Mouse (Mus musculus): ENCODE measurements around the gene Letmd1.
"Not testable (repeated sequence)": the region's sequence is repeated elsewhere in the genome, so short reads cannot be mapped to it uniquely, and the experiment has no call there.

Letmd1 gene

DNA sequence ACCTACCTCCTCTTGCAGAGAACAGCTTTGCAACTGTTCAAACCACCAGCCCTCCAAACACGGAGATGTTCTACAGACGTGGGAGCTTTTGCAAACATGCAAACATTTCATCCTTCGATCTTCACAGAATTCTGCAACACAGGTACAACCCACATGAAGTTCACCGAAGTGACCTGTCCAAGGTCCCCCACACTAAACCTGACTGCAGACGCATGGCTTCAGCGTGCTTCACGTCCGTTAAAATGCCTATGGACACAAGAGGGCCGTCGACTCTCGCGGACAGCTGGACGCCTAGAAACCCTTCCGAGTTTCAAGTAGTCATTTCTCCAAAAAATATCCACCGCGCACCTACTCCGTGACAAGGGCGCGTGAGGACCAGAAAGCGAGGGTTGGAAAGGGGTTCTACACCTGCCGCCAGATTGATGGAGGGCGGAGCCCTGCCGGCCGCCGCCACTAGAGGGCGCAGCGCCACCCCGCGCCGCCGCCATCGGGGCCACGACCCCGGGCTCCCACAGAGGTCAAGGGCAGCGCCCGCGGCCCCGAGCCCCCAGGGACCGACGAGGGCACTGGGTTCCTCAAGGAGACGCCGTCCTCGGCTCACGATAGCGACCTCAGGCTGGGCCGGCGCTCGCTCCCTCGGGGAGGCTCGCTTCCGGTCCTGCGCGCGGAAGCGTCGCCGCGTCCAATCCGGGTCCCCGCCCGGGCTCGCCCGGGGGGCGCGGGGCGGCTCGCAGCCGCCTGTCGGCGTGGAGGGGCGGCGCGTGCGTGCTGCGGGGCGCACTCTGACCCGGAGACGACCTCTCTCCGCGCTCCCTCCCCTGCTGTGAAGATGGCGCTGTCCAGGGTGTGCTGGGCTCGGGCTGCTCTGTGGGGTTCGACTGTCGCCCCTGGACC is at the start of gene Letmd1:
TSS of gene Letmd1 (plus strand) at position 729 of the 894 bp plus-strand sequence.
- DNase-seq (ENCODE audit: low read depth, low spot score): peak; percentile 93

- DNase-seq (ENCODE audit: low read depth, low spot score): peak; percentile 40
Observed at GRCm38 (mm10) chr15:100419311-100419710, 49.5 kb upstream of the Letmd1 start.

GRCm38 (mm10) chr15:100419901-100420745 is 48.7 kb upstream of the Letmd1 start:
- peak; percentile 35 for DNase-seq (ENCODE audit: low read depth, low spot score)

DNA sequence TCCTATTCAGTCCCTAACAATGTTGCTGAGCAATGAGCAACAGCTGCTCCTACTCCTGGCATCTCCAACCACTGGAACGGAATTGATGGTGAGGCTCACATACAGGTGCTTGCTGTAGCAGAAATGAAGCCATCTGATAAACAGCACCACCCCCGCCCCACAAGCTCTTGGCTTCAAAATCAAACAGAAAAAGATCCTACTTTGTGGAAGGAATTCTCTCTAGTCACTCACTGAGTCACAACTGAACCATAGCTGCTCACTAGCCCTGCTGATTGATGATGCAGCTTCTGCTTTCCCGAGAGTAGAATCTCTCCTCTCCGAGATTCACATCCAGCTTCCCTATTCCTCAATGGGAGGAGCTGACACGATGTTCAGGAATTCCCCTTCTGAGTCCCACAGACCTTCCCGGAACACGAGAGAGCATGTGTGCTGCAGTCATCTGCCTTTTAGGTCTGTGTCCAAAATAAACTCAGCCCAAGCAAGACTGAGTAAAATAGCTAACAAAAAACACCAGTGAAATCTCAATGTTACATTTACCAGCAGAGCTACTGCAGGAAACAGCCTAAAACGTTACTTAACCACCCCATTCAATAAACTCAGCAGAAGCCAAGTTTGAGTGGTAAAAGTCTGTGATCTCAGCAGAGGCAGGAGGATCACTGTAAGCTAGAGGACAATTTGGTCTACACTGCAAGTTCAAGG is 47.6 kb upstream of the Letmd1 start:
- no peak for DNase-seq (ENCODE audit: low read depth, low spot score)

GRCm38 (mm10) chr15:100421758-100422197 is 47.0 kb upstream of the Letmd1 start, which contains the start of gene Gm5475:
Gm5475 (plus strand) TSS chr15:100422147.
- DNase-seq (ENCODE audit: low read depth, low spot score): not testable (repeated sequence)

GRCm38 (mm10) chr15:100422476-100422875 is 46.3 kb upstream of the Letmd1 start:
- DNase-seq (ENCODE audit: low read depth, low spot score): no peak

DNA sequence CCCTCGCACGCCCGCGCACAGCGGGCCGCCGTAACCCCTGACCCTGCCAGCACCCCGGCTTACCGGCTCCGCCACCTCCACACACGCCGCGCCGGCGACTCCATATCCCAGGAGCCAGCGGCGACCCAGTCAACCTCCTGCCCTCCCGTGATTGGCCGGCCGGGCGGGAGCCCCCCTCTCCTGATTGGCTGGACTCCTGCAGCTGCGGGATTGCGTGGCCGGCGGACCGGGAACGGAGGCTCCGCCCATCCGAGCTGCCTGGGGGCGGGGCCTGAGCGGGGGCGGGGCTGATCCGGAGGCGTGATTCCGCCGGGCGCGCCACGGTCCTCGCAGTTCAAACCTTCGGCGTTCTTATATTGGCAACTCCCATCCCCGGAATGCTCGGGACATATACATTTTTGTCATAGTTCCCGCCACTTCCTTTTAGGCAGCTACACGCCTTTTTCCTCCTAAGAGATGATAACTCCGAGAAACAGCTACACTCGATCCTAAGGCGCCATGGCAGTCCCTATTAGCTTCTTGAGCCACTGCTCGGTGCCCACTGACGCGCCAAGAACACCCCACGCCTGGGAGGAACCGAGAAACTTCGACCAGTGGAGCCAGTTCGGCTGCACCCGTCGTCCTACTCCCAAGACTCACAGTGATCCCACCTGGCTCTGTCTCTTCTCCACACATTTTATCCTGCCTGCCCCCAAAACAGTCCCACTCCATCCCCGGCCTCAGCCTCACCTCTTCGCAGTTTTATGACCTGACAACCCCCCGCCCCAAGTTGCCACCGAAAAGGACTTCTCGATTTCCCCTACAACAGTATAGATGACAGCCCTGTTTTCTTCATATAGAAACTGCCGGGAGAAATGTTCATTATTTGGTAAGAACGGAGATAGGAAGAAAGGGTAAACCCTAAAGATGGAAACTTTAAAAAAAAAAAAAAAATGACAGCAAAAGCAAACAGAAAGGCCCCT is 45.6 kb upstream of the Letmd1 start:
- DNase-seq (ENCODE audit: low read depth, low spot score): peak; percentile 95

GRCm38 (mm10) chr15:100423916-100424315 is 44.9 kb upstream of the Letmd1 start:
- DNase-seq (ENCODE audit: low read depth, low spot score): peak; percentile 49

- peak; percentile 54 for DNase-seq (ENCODE audit: low read depth, low spot score)
Observed at GRCm38 (mm10) chr15:100424396-100425122, 44.3 kb upstream of the Letmd1 start, which contains the start of gene Slc11a2. Slc11a2 (minus strand) TSS chr15:100425072.

GRCm38 (mm10) chr15:100428296-100428905 is 40.4 kb upstream of the Letmd1 start:
- no peak for DNase-seq (ENCODE audit: low read depth, low spot score)

GRCm38 (mm10) chr15:100429959-100430565 is 38.8 kb upstream of the Letmd1 start:
- DNase-seq (ENCODE audit: low read depth, low spot score): no peak

DNA sequence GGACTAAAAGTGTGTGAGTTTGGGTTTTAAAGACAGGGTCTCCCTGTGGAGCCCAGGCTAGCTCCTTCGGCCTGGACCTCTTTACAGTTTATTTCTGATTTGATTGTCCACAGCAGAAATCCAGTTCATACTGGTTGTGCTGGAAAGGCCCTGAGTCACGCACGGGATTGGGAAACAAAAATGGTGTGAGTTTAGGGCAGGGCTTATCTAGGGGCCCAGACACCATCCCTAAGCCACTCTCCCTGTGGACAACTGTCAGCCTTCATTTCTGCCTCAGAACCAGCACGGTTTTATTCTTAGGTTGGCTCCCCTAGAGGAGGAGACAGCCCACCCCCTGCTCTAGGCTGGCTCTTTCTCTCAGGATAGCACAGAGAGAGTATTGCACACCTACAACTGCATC is 35.6 kb upstream of the Letmd1 start:
- DNase-seq (ENCODE audit: low read depth, low spot score): no peak

DNA sequence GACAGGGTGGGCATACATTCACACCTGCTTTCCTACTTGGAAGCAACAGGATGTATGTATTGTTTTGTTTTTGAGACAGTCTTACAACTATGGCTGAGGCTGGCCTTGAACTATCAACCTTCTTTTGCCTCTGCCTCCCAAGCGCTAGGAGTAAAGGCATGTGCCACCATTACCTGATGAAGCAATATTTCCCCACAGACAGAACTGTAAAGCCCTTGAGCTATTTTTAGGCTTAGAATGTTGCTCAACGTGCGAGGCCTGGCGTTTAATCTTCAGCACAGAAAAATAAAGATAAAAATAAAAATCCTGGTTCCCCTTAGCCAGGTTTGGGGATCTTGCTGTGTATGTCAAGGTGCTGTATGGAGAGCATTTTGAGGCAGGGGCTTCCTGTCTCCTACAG is 32.7 kb upstream of the Letmd1 start:
- no peak for DNase-seq (ENCODE audit: low read depth, low spot score)

DNA sequence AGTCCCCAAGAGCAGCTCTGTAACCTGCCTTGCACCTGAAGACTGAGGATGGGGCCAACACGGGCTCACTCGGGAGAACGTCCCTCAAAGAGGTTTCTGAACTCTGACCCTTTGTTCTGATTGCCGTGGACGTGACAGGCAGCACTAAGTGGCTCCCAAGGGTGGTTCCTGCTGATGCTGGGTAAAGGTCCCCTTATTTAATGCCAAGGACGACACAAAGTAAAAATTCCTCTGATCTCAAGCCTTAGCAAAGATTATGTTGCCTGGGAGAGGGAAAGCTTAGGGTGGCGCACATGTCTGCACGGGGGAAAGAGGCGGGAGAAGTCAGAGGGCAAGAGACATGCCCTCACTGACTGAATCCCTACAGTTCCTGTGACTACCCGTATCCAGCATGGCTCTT is 32.3 kb upstream of the Letmd1 start:
- DNase-seq (ENCODE audit: low read depth, low spot score): no peak

- peak; percentile 96 for DNase-seq (ENCODE audit: low read depth, low spot score)
Observed at GRCm38 (mm10) chr15:100443126-100443922, 25.5 kb upstream of the Letmd1 start.

DNA sequence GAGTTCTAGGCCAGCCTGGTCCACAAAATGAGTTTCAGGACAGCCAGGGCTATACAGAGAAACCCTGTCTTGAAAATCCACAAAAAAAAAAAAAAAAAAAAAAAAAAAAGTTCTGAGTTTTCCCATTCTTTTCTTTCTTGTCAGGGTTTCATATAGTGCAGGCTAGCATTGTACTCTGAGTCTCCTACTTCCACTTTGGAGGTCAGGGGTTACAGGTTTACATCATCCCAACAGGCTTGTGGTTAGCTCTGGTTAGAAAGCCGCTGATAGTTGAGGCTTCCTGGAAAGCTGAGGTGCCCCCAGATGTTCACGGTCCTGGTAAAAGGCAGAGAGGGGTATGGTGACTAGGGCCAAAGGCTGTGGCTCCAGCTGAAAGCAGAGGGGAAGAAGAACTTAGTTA is 21.9 kb upstream of the Letmd1 start:
- no peak for DNase-seq (ENCODE audit: low read depth, low spot score)

- no peak for DNase-seq (ENCODE audit: low read depth, low spot score)
Observed at GRCm38 (mm10) chr15:100448572-100448971, 20.3 kb upstream of the Letmd1 start.

GRCm38 (mm10) chr15:100449495-100449894 is 19.3 kb upstream of the Letmd1 start:
- DNase-seq (ENCODE audit: low read depth, low spot score): no peak
